Mouse (Mus musculus) liver, postnatal 0 days (tissue): ENCODE data around the gene Tbkbp1. TPM values are rescaled to one million over a fixed set of nuclear protein-coding genes. Genes with fewer than 3 reads are reported as not detected.

Experiments used
- ATAC-seq: fragments of 200-750 bp; cut with Nextera tagmentation; 2 replicates; pipeline ENCODE4 v1.8.0; 2017; ENCODE audit warnings: mild to moderate bottlenecking, moderate library complexity
- DNase-seq: peaks from one replicate; pipeline ENCODE4 v3.0.0-alpha.2; 2016
- H3K27ac ChIP-seq: fragments of 300-500 bp; sonication (generic); 2 replicates; pipeline ENCODE4 v1.5.1; 2014; ENCODE audit warnings: antibody characterized with exemption, moderate library complexity, mild to moderate bottlenecking, low read depth
- H3K27me3 ChIP-seq: fragments of 300-500 bp; sonication (generic); 2 replicates; pipeline ENCODE4 v1.6.1; 2014; ENCODE audit warnings: low read length, control low read depth, mixed read lengths; ENCODE audit not compliant: insufficient read depth
- H3K36me3 ChIP-seq: fragments of 300-500 bp; sonication (generic); replicated peaks from 2 replicates; pipeline ENCODE4 v1.6.1; 2014; ENCODE audit warnings: mild to moderate bottlenecking, control low read depth, low read length, moderate library complexity, mixed read lengths; ENCODE audit not compliant: insufficient read depth
- H3K4me1 ChIP-seq: fragments of 300-500 bp; sonication (generic); 2 replicates; pipeline ENCODE4 v1.6.1; 2014; ENCODE audit warnings: antibody characterized with exemption, mild to moderate bottlenecking, control low read depth; ENCODE audit not compliant: insufficient read depth
- H3K4me2 ChIP-seq: fragments of 300-500 bp; sonication (generic); 2 replicates; pipeline ENCODE4 v1.6.1; 2014; ENCODE audit warnings: low read depth, mild to moderate bottlenecking, low read length, moderate library complexity, mixed read lengths
- H3K4me3 ChIP-seq: fragments of 300-500 bp; sonication (generic); 2 replicates; pipeline ENCODE4 v1.5.1; 2014; ENCODE audit warnings: low read depth, low read length
- H3K9ac ChIP-seq: fragments of 300-500 bp; sonication (generic); replicated peaks from 2 replicates; pipeline ENCODE4 v1.6.1; 2014; ENCODE audit warnings: mild to moderate bottlenecking, moderate library complexity
- H3K9me3 ChIP-seq: fragments of 300-500 bp; sonication (generic); 2 replicates; pipeline ENCODE4 v1.6.1; 2016; ENCODE audit warnings: mild to moderate bottlenecking, control low read depth, low read length, mixed read lengths
- CTCF ChIP-seq: sonication (generic); IDR thresholded peaks from 2 replicates; pipeline ENCODE4 v1.5.1; 2016; ENCODE audit warnings: antibody characterized with exemption, low read depth
- EP300 ChIP-seq: IDR thresholded peaks from 2 replicates; pipeline ENCODE4 v1.6.1; 2016; ENCODE audit warnings: antibody characterized with exemption, low read depth, mild to moderate bottlenecking
- WGBS: fragments of 180-500 bp; shearing (Covaris S2); extraction: QIAGEN DNeasy Blood & Tissue Kit; methylation state at CpG from one replicate; pipeline ENCODE4 v1.1.7; 2014; ENCODE audit not compliant: insufficient replicate concordance; 5-methylcytosine and 5-hydroxymethylcytosine counted together
- polyA plus RNA-seq: library from polyadenylated mRNA; unstranded; fragments of >200 nt; fragmentation: Nextera tagmentation; extraction: Ambion mirVana; gene quantifications from 2 replicates; pipeline ENCODE4 v1.2.1, GENCODE M21; 2015

The Tbkbp1 gene
- polyA plus RNA-seq, 1 experiment from 2014 or later, result 1.6 TPM

DNA sequence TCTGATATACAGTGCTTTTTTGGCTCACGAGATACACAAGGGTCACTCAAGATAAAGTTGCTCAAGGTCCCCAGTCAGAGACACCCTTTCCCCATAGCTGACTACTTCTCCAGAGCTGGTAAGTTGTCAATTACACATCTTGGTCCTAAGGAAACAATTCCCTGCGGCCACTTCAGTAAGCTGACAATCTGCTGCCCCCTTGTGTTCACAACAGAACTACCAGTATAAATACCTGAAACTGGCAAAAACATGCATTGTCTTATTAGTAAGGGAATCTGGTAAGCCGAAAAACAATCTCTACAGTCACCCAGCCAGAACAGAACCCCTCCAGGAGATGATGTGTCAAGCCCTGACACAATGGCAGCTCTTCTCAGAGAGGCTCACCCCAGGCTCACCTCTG, 25.6 kb upstream of the Tbkbp1 start:
- Histone ChIP-seq H3K9ac (no peak overlapping the region), H3K4me3 (no peak overlapping the region), H3K4me1 (peaks cover 8% of the 10 kb centered on the region; the same call in 1 of the 2 replicates), H3K27me3 (no peaks in the 10 kb centered on the region), H3K36me3 (peaks cover 96% of the 10 kb centered on the region), H3K9me3 (no peaks in the 10 kb centered on the region), H3K27ac (no peak overlapping the region), H3K4me2 (no peak overlapping the region)
- DNase-seq, result peak; percentile 26
- WGBS, result 48% methylated on average over 3 of the region's 3 CpGs
- ATAC-seq, result 0 out of 2 replicates have a peak, but pooled peaks have one; percentile 23
- TF ChIP-seq CTCF (peak; percentile 74), EP300 (no peak)

DNA sequence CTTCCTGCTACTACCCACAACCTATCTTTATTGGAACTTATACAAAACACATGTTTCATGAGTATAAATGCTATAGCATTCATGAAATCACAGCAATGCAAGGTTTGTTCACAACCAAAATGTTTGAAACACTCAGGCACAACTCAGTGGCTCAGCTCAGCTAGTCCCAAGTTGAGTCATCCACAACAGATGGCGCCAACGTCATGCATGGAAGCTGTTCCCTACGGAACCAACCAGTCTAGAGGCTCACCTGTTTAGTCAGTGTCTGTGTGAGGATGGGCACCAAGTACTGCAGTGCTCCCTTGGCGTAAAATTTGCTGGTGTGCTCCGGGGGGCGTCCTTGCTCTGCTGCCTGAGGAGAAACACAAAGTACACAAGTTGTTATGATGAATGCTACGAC, 24.2 kb upstream of the Tbkbp1 start:
- Histone ChIP-seq H3K4me3 (no peak overlapping the region), H3K27me3 (no peaks in the 10 kb centered on the region), H3K4me1 (0 out of 2 replicates have a peak, but pooled peaks cover 2% of the 10 kb centered on the region), H3K4me2 (no peak overlapping the region), H3K9me3 (no peaks in the 10 kb centered on the region), H3K36me3 (peaks cover 96% of the 10 kb centered on the region), H3K9ac (no peak overlapping the region), H3K27ac (no peak overlapping the region)
- 92% methylated on average over 7 of the region's 7 CpGs for WGBS
- ATAC-seq (no peak), DNase-seq (no peak)
- 0 out of 2 replicates have a peak, but pooled peaks have one; percentile 3 for TF ChIP-seq CTCF
- no peak for TF ChIP-seq EP300

DNA sequence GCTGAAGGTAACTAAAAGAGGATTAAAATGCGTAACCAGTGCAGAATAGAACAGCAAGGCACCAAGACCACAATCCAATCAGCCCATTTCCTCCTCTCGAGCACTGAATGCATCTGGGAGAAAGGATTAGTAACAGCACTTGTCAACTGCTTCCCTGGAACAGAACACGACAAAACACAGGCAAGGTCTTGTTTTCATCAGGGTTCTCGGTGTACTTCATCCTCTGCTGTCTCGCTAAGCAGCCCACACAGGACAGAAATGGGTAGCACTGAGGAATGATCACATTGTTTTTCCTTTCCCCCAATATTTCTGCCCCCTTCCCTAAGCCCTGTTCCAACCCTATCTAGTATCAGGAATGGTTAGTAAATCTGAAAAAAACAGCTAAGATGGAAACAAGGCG, 9.0 kb upstream of the Tbkbp1 start:
- no peak overlapping the region for H3K4me2 ChIP-seq
- ATAC-seq, result no peak
- no peak for DNase-seq
- H3K9me3 ChIP-seq, result no peaks in the 10 kb centered on the region
- WGBS, result 87% methylated on average over 6 of the region's 6 CpGs
- H3K9ac ChIP-seq, result no peak overlapping the region
- no peak overlapping the region for H3K27ac ChIP-seq
- peaks cover 70% of the 10 kb centered on the region for H3K36me3 ChIP-seq
- no peak overlapping the region for H3K4me3 ChIP-seq
- TF ChIP-seq EP300 (no peak), CTCF (no peak)
- H3K4me1 ChIP-seq, result no peaks in the 10 kb centered on the region
- no peaks in the 10 kb centered on the region for H3K27me3 ChIP-seq

DNA sequence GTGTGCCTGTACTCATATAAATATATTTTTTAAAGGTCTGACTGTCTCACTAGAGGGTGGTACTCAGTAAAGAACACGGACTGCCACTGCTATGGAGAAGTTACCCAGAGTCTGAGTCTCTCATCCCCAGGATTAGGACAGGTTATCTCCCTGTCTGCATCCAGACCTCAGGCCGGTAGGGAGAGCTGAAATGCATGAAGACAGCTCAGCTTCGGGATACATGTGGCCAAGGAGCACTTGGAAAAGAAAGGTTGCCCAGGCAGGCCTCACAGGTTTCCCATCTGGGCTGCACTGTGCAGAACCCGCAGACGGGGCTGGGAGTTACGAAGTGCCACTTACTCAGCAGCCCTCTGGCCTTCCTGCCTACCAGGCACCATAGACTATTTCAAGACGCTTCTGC, 5.7 kb upstream of the Tbkbp1 start:
- H3K27me3 ChIP-seq, result peaks cover 6% of the 10 kb centered on the region
- no peak overlapping the region for H3K4me2 ChIP-seq
- 0 out of 2 replicates have a peak, but pooled peaks cover under 1% of the 10 kb centered on the region for H3K4me1 ChIP-seq
- no peak overlapping the region for H3K4me3 ChIP-seq
- DNase-seq (no peak), ATAC-seq (no peak)
- H3K27ac ChIP-seq, result no peak overlapping the region
- H3K9ac ChIP-seq, result no peak overlapping the region
- no peaks in the 10 kb centered on the region for H3K9me3 ChIP-seq
- 69% methylated on average over 7 of the region's 7 CpGs for WGBS
- peaks cover 43% of the 10 kb centered on the region for H3K36me3 ChIP-seq
- TF ChIP-seq EP300 (no peak), CTCF (no peak)

DNA sequence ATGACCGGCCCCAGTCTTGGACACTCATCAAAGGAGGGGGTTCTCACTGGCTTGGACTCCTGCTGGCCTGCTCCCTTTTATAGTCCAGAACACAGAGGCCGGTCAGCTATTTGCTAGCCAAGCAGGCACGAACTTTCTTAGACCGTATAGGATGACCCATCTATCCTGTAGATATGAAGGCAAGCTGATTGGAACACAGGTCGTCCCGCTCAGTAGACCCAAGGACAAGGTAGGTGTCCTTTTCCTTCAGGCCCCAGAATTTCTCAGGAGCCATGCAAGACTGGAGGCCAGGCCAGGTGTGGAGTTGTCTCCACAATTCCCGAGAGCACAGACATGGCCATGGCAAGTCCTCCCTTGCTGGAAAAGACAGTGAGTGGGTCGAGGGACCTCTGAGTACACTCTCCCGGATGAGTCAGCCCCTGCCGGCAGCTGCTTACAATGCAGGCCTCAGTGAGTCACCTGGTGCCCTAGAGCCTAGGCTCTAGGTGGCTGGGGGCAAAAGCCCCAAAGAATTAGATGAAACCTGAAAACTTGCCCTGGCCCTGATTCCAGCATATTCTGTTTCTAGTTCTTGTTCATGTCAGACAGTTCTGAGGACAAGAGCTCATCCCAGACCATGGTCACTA, 1.5 kb upstream of the Tbkbp1 start:
- no peak for ATAC-seq
- peaks cover 7% of the 10 kb centered on the region; the same call in 1 of the 2 replicates for H3K36me3 ChIP-seq
- H3K9me3 ChIP-seq, result no peaks in the 10 kb centered on the region
- WGBS, result 43% methylated on average over 10 of the region's 10 CpGs
- H3K27me3 ChIP-seq, result peaks cover 15% of the 10 kb centered on the region
- no peak overlapping the region for H3K27ac ChIP-seq
- no peak overlapping the region for H3K9ac ChIP-seq
- H3K4me2 ChIP-seq, result no peak overlapping the region
- H3K4me1 ChIP-seq, result 0 out of 2 replicates have a peak, but pooled peaks cover 3% of the 10 kb centered on the region
- DNase-seq, result no peak
- TF ChIP-seq CTCF (peak; percentile 31), EP300 (no peak)
- H3K4me3 ChIP-seq, result no peak overlapping the region

DNA sequence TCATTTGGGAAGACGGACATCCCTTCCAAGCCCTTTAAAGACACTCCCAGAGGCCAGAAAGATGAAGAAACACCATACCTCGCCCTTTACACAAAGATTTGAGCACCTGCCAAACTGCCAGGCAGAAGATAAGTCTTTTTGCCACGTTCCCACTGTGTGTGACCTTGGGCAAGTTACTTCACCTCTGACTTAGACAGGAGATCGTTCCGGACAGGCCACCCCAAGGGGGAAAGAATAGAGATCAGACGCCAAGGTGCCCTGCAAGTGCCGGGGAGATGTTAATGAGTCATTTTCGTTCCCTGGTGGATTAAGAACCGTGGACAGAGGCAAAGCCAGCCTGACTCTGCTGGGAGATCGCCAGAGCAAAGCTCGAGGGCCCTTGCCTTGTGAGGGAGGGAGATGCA, 730 bp upstream of the Tbkbp1 start:
- TF ChIP-seq CTCF (no peak), EP300 (no peak)
- Histone ChIP-seq H3K9me3 (no peaks in the 10 kb centered on the region), H3K4me3 (peak overlapping the region; percentile 66; the same call in 1 of the 2 replicates), H3K4me1 (peaks cover 3% of the 10 kb centered on the region; the same call in 1 of the 2 replicates), H3K27ac (no peak overlapping the region), H3K36me3 (peaks cover 5% of the 10 kb centered on the region; the same call in 1 of the 2 replicates), H3K4me2 (peak overlapping the region; percentile 98), H3K9ac (no peak overlapping the region), H3K27me3 (peaks cover 20% of the 10 kb centered on the region)
- ATAC-seq (no peak), DNase-seq (no peak)
- 9% methylated on average over 11 of the region's 11 CpGs for WGBS
